Mouse (Mus musculus) hematopoietic multipotent progenitor cell, adult 10-12 weeks (in vitro differentiated cells): ENCODE results near the gene Rassf10. TPM values are rescaled to one million over a fixed set of nuclear protein-coding genes. Genes with fewer than 3 reads are reported as not detected.

Source experiments
- polyA plus RNA-seq: library from polyadenylated mRNA; stranded (reverse); fragments of >175 nt; gene quantifications from 2 replicates; pipeline ENCODE4 v1.2.3, GENCODE M21; 2012; ENCODE audit warnings: low replicate concordance

The Rassf10 gene
- not detected in 2 replicates for polyA plus RNA-seq

GRCm38 (mm10) chr7:112953777-112954291 lies at the start of gene Rassf10:
Gene Rassf10, plus strand, starts transcription at chr7:112953962.

